In the genomic region with DNA sequence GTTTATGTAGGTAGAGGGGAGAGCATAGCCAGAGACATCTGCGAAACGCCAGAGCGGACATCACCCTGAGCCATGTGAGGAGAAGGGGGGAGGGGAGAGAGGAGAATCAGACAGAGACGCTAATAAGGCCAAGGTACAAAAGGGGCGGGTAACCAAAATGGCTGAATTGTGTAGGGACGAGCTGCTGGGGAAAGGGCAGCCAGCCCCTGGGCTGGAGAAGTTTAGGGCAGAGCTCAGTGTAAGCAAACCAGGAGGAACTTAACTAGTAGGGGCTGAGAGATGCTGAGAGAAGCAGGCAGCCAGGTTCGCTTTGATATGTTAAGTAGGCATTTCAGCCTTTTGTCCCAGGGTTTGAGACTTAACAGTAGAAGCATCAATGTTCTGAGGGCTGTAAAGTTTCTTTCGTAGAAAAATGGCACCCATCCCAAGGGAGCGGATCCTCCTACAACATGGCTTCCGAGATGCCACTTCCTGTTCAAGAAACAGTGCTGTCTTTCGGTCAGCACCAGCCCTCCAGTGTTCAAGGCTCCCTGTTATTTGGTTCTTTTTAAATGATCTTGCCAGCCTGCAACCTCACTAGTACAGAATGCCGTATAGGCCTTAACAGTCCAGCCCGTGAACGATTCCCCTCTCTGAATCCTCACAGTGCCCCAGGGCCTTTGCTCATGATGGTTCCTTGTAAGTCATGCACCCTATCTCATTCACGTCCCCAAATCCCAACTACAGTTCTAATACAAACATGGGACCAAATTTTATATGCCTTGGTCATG, we compare ENCODE assay signal across 12 mouse cellular contexts. TPM values are rescaled to one million over a fixed set of nuclear protein-coding genes. Genes with fewer than 3 reads are reported as not detected.
DNase-seq lines count a peak whose midpoint lies in the region; ATAC-seq and TF ChIP-seq lines count a peak whose summit lies in the region.
"Had no signal": no experiment of that assay in that cellular context is flagged by ENCODE, and none has a peak within 500 bp of the region (broad histone marks: within the 10 kb centered on the region; RNA-seq: fewer than 3 reads in every experiment).

No protein-coding gene starts in this region.

- peak overlapping the region; percentile 51 for H3K4me3 ChIP-seq in E14TG2a.4 (replicated peaks; ENCODE audit: low read length)
- H3K4me3 ChIP-seq in ES-E14 (ENCODE audit: insufficient read depth in 1 of 2, low read depth in 1 of 2, low read length in 2 of 2, poor library complexity in 1 of 2, severe bottlenecking in 1 of 2) = peak overlapping the region in 1 of 2 experiments; percentile 49; a peak in 2 of 4 replicates
- H3K4me3 ChIP-seq in midbrain, embryonic 13.5 days (replicated peaks) = no peak overlapping the region
- H3K4me3 ChIP-seq: gastrocnemius, adult 2 months had no signal

- 62% methylated on average over 15 of the region's 15 CpGs for WGBS in midbrain, embryonic 13.5 days

- peak overlapping the region; percentile 23; the same call in 1 of the 2 replicates for H3K27ac ChIP-seq in ES-E14 (ENCODE audit: insufficient read depth, low read depth, low read length, poor library complexity, severe bottlenecking)
- no peak overlapping the region for H3K27ac ChIP-seq in midbrain, embryonic 13.5 days
- H3K27ac ChIP-seq: gastrocnemius, adult 2 months; hindbrain, postnatal 0 days had no signal

- no peaks in the 10 kb centered on the region for H3K36me3 ChIP-seq in E14TG2a.4 (ENCODE audit: insufficient read depth, low read length)
- no peaks in the 10 kb centered on the region for H3K36me3 ChIP-seq in ES-E14 (ENCODE audit: control insufficient read depth, insufficient read depth, low read length, poor library complexity, severe bottlenecking)
- no peaks in the 10 kb centered on the region for H3K36me3 ChIP-seq in midbrain, embryonic 13.5 days

- ATAC-seq in midbrain, embryonic 13.5 days = peak; percentile 53; the same call in 1 of the 2 replicates
- ATAC-seq: hindbrain, postnatal 0 days had no signal

- H3K4me1 ChIP-seq in E14TG2a.4 (replicated peaks; ENCODE audit: low read depth, low read length) (peaks cover 28% of the 10 kb centered on the region), ES-E14 (ENCODE audit: control insufficient read depth in 2 of 2, insufficient read depth in 2 of 2, low read length in 2 of 2, poor library complexity in 1 of 2) (peaks cover 3 to 7% of the 10 kb centered on the region in 2 experiments)
- H3K4me1 ChIP-seq in midbrain, embryonic 13.5 days (replicated peaks) = peaks cover 5% of the 10 kb centered on the region; the same call in 1 of the 2 replicates

- DNase-seq in ES-E14 (ENCODE audit: low read depth, low spot score) = peak; percentile 78
- DNase-seq in kidney, adult 8-10 months = peak; percentile 12 to 36
- DNase-seq in right cerebral cortex, postnatal 14 days = no peak
- no peak for DNase-seq in urinary bladder, adult 18-20 months (ENCODE audit: low spot score in 2 of 2)
- no peak for DNase-seq in thymus, postnatal 36 days
- DNase-seq: cerebellum, adult 2 months; gastrocnemius, adult 2 months; layer of hippocampus, postnatal 36 days had no signal

- H3K4me2 ChIP-seq in midbrain, embryonic 13.5 days (replicated peaks) = no peak overlapping the region

- H3K9ac ChIP-seq in ES-E14 (ENCODE audit: insufficient read depth, low read depth, low read length, poor library complexity, severe bottlenecking) = peak overlapping the region; percentile 13; the same call in 1 of the 2 replicates
- H3K9ac ChIP-seq in midbrain, embryonic 13.5 days (replicated peaks) = no peak overlapping the region

- H3K9me3 ChIP-seq in E14TG2a.4 (ENCODE audit: low read length) (no peaks in the 10 kb centered on the region), ES-E14 (ENCODE audit: control insufficient read depth, insufficient read depth, low read depth, low read length) (no peaks in the 10 kb centered on the region)
- no peaks in the 10 kb centered on the region for H3K9me3 ChIP-seq in midbrain, embryonic 13.5 days

- in situ Hi-C loops in ES-E14 (cut with MboI; ENCODE audit: low sequenced_read_pairs in 2 of 2, unreplicated experiment in 2 of 2) = loop anchor here (5.0 to 25.0 kb wide), 2 partner anchors 224 to 456 kb away; partner anchors contain the start of genes Cdkal1 (in 1 of the 2) and Uqcrfs1 (in 1 of the 2)

- TF ChIP-seq CTCF in E14TG2a.4 (conservative IDR thresholded peaks at IDR 0.05; ENCODE audit: low read length) = no peak

- no peaks in the 10 kb centered on the region for H3K27me3 ChIP-seq in E14TG2a.4 (ENCODE audit: insufficient read depth, low read length)
- no peaks in the 10 kb centered on the region for H3K27me3 ChIP-seq in midbrain, embryonic 13.5 days
- H3K27me3 ChIP-seq: CH12.LX had no signal

TF ChIP-seq in ES-E14, 5 proteins besides CTCF, POLR2A, EP300 and RAD21:
- TF ChIP-seq CHD2 (IDR thresholded peaks at IDR 0.05; ENCODE audit: low read depth, low read length) = no peak
- TF ChIP-seq MAFK (IDR thresholded peaks at IDR 0.05; ENCODE audit: insufficient read depth, low read depth, low read length) = no peak
- TF ChIP-seq ZNF384 (IDR thresholded peaks at IDR 0.05; ENCODE audit: low read depth, low read length) = no peak
- no peak for TF ChIP-seq ZC3H11A (IDR thresholded peaks at IDR 0.05; ENCODE audit: borderline replicate concordance, low read depth, low read length)
- peak; percentile 46; the same call in 1 of the 2 replicates for TF ChIP-seq HCFC1 (IDR thresholded peaks at IDR 0.05; ENCODE audit: borderline replicate concordance, insufficient read depth, low read length)

RNA-seq across cellular contexts. Expression of gene Mboat1, which starts 55.4 kb away (rescaled TPM):
- 4.5 and 4.6 TPM in 2 replicates for total RNA-seq in ES-E14 (2012; rRNA removed)
- polyA plus RNA-seq in midbrain, embryonic 13.5 days (2015; fragmentation: Nextera tagmentation; extraction: Ambion mirVana) = 3.0 and 3.4 TPM in 2 replicates

Comparison
In these comparisons a context has a peak if more than half of its experiments do, and no peak if none do; other contexts are left out.
1. DNase-seq: peak in ES-E14 (single experiment) and kidney, adult 8-10 months (2 of 2); none in right cerebral cortex, postnatal 14 days (single experiment), urinary bladder, adult 18-20 months (0 of 2) and thymus, postnatal 36 days (0 of 2).